ENCODE assay signal across 14 mouse cellular contexts in the genomic region with DNA sequence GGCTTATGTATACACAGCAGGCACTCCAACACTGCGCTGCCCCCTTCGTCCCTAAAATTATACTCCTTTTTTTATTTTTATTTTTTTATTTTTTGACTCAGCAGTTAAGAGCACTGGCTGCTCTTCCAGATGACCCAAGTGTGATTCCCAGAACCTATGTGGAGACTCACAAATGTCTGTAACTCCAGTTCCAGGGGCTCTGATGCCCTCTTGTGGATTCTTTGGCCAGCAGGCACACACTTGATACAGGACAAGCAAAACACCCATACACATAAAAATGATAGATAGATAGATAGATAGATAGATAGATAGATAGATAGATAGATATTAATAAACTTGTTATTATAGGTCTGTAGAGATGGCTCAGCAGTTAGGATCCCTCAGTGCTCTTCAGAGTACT. TPM values are rescaled to one million over a fixed set of nuclear protein-coding genes. Genes with fewer than 3 reads are reported as not detected.
DNase-seq lines count a peak whose midpoint lies in the region; ATAC-seq and TF ChIP-seq lines count a peak whose summit lies in the region.
"Had no signal": no experiment of that assay in that cellular context is flagged by ENCODE, and none has a peak within 500 bp of the region (broad histone marks: within the 10 kb centered on the region; RNA-seq: fewer than 3 reads in every experiment).

No protein-coding gene starts in this region.

- ATAC-seq in kidney, embryonic 16.5 days (ENCODE audit: low FRiP score, low TSS enrichment): no peak
- ATAC-seq in Patski: no peak

- CTCF ChIA-PET in Patski (lab: Charles Lee): no interaction called here

- WGBS in kidney, embryonic 16.5 days: 90% methylated on average over 2 of the region's 2 CpGs

- no peak overlapping the region for H3K4me2 ChIP-seq in kidney, embryonic 16.5 days (replicated peaks; ENCODE audit: low read depth, low read length)
- H3K4me2 ChIP-seq: liver, embryonic 15.5 days; stomach, embryonic 15.5 days had no signal

- H3K36me3 ChIP-seq in kidney, embryonic 16.5 days (ENCODE audit: insufficient read depth, low read length): no peaks in the 10 kb centered on the region
- H3K36me3 ChIP-seq: liver, embryonic 15.5 days; stomach, embryonic 15.5 days had no signal

- no peak overlapping the region for H3K9ac ChIP-seq in kidney, embryonic 16.5 days (replicated peaks; ENCODE audit: low read length)
- H3K9ac ChIP-seq: liver, embryonic 15.5 days; stomach, embryonic 15.5 days had no signal

- H3K9me3 ChIP-seq in kidney, embryonic 16.5 days (ENCODE audit: low read length): peaks cover 3% of the 10 kb centered on the region
- H3K9me3 ChIP-seq: liver, embryonic 15.5 days; stomach, embryonic 15.5 days had no signal

- no peak overlapping the region for H3K4me3 ChIP-seq in kidney, embryonic 16.5 days (ENCODE audit: low read length)
- H3K4me3 ChIP-seq: erythroblast, embryonic 14.5 days; liver, embryonic 15.5 days; myocyte; stomach, embryonic 15.5 days had no signal

- POLR2A ChIA-PET in Patski (lab: Charles Lee): no interaction called here

- in situ Hi-C loops in Patski (cut with MboI; ENCODE audit: low pct_unique_long_range_greater_than_20kb): no loop called here

- peak; percentile 54 for TF ChIP-seq CTCF in Patski (IDR thresholded peaks at IDR 0.05)

- H3K4me1 ChIP-seq in kidney, embryonic 16.5 days (ENCODE audit: insufficient read depth, low read length): peaks cover 4% of the 10 kb centered on the region; the same call in 1 of the 2 replicates

- no peak overlapping the region for H3K27ac ChIP-seq in kidney, embryonic 16.5 days (ENCODE audit: low read length)
- H3K27ac ChIP-seq: liver, embryonic 15.5 days; stomach, embryonic 15.5 days had no signal

- peak; percentile 4 to 7 for DNase-seq in kidney, postnatal 4 days
- DNase-seq in 3T3-L1 (ENCODE audit: low read depth, low spot score): peak; percentile 43
- peak; percentile 65 for DNase-seq in 416B (ENCODE audit: low read depth)
- no peak for DNase-seq in Patski (ENCODE audit: low read depth, low spot score)
- DNase-seq in embryo, embryonic 10 days (ENCODE audit: low spot score): no peak
- no peak for DNase-seq in yolk sac, embryonic 10.5 days (ENCODE audit: low spot score)
- DNase-seq: cerebellum, adult 18-20 months; heart, postnatal 14 days; right cerebral cortex, postnatal 25 days had no signal

- no peaks in the 10 kb centered on the region for H3K27me3 ChIP-seq in kidney, embryonic 16.5 days (ENCODE audit: insufficient read depth, low read length)
- H3K27me3 ChIP-seq in Patski: no peaks in the 10 kb centered on the region
- H3K27me3 ChIP-seq: liver, embryonic 15.5 days; stomach, embryonic 15.5 days had no signal

RNA-seq across cellular contexts. Expression of gene Nup160, which starts 2.5 kb away (rescaled TPM):
- polyA plus RNA-seq in kidney, embryonic 16.5 days (2015; fragmentation: Nextera tagmentation; extraction: Ambion mirVana): 45.6 and 49.6 TPM in 2 replicates
- polyA plus RNA-seq in Patski (2021): 32.2 TPM

Comparison
In these comparisons a context has a peak if more than half of its experiments do, and no peak if none do; other contexts are left out.
1. DNase-seq: peak in kidney, postnatal 4 days (2 of 2), 3T3-L1 (single experiment) and 416B (single experiment); none in Patski (single experiment), embryo, embryonic 10 days (single experiment) and yolk sac, embryonic 10.5 days (single experiment).